Mouse (Mus musculus) cerebellum, adult 11 months (tissue): ENCODE data around the gene Erp27.

Source experiments
- DNase-seq: peaks from one replicate; pipeline ENCODE4 v3.0.0; 2022

Erp27 gene

DNA sequence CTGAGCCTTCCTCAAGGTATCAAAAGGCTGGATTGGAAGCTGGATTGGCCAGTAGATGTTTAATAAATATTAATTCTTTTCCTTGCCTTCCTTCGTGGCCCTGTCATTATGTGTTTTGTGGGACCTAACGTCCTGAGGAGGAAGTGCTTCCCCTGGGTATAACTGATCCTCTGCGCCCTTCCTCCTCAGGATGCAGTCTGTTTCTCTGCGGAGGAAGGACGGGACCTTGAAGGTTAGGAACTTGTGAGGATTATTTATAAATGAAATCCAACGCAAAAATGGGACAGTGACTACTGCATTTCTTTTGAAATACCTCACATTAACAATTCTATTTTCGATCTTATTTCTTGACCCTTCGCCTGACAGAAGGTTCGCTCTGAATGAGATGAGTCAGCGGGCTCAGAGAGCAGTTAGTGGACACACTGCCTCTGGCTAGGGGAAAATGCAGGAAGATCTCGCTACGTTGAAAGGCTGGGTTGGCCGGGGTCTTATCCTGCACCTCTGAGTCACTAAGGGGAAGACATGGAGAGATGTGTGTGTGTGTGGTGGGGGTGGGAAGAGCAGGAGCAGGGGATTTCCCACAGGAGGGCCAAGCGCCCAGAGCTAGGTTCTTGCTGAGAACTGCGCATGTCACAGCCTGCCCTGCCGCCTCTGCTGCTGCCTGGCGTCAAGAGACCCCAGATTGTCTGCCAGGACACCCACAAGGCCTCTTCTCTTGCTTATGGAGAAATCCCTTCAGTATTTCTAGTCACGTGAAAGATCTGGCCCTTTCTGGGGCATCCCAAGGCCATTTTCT is 16.5 kb upstream of the Erp27 start:
- no peak for DNase-seq

DNA sequence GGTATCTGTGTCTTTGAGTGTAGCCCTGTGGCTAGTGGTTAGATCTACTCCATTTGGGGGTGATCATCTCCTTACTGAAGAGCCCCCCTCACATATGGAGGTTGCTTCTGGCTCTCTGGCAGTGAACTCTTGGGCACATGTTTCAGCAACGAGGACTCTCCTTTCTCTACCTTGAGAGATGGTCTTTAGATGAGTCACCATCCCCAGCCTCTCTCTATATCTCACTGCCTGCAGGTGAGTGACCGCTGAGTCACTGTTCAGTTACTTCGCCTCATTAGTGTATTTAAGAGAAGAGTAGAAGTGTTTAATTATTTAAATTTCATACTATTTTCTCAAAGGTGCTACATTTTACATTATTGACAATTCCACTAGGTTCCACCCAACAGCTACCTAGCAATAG is 15.1 kb upstream of the Erp27 start:
- DNase-seq: no peak

DNA sequence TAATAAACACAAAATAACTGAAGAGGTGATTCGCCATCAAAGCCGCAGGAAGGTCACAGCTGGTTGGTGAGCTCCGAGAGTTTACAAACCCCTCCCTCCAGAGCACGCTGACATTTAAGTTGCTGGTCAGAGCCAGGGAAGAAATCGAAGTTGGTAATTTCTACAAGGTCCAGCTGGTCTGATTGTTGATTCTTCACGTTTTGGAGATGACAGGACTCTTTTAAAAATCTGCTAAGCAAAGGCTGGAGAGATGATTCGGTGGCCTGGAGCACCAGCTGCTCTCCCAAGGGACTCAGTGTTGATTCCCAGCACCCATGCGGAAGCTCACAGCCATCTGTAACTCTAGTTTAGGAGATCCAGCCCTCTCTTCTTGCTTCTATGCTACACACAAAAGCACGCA is 14.4 kb upstream of the Erp27 start:
- no peak for DNase-seq

DNA sequence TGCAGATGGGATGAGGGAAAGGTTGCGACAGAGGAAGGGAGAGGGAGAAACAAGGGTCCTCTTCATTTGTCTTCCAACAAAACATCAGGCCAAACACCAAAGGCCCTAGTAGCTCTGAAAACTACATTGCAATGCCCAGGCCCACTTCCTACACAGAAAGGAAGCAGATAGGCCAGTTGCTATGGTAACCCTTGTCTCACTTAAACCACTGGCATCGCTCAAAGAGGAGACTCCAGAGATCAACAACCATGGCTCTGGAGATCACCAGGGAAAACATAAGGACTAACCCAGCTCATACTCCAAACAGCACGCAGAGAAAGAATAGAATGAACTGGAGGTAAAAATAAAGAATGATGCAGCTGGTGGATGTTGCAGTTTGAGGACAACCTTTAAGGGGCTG is 13.3 kb upstream of the Erp27 start:
- no peak for DNase-seq

GRCm38 (mm10) chr6:136934068-136934467 is 12.1 kb upstream of the Erp27 start:
- no peak for DNase-seq

DNA sequence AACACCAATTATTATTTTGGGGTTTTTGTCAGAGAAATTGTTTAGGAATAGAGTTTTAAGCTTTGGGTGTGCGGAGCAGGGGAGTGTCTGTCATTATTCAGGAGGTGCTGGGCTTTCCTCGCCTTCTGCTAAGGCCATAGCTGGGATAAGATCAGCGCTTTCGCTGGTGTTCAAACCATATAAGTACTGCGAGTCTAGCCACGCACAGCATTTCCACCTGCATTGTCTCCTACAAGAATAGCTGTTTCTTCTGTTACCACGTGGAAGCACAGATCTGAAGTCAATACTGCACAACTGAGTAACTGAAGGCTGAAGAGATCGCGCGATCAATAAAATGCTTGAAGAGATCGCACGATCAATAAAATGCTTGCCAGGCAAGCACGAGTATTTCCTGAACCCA is 9.3 kb upstream of the Erp27 start:
- DNase-seq: no peak

- no peak for DNase-seq
These were observed 8.7 kb upstream of the Erp27 start for GRCm38 (mm10) chr6:136930677-136931076.

GRCm38 (mm10) chr6:136927626-136928025 is 5.6 kb upstream of the Erp27 start:
- DNase-seq: no peak

- DNase-seq: no peak
These were observed 3.1 kb upstream of the Erp27 start for GRCm38 (mm10) chr6:136925049-136925448.

DNA sequence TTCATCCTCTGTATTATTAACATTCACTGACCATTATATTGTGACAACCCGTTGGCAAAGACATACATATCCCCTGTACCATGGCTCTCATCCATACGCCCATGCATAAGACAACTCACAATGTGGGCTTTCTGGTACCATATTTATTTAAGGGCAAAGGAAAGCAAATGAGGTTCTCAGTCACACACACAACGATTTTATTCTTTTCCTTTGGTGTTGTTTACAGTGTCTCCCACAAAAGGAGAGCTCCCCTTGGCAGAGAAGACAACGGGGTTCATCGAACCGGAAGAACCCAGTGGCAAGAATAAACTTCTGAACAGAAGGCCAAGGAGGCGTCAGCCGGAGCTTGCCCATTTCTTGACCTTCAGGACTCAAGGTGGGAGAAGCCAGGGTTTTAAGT is 1.6 kb upstream of the Erp27 start, which contains the start of gene Pde6h:
Gene Pde6h (plus strand): TSS at position 301 of the 400 bp plus-strand sequence.
- DNase-seq: no peak

DNA sequence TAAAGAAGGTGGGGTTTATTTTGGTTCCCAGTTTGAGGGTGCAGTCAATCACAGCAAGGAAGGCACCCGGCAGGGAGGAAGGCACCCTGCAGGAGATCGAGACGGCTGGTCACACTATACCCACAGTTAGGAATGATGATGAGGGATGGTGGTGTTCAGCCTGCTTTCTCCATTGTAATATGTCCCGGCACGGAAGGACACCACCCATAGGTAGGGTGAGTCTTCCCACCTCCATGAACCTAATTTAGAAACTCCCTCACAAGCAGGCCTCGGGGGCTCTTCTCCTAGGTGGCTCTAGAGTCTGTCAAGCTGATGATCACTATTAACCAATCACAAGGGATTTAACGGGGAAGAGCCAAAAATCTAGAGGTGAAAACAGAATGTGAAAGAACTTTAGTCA is 891 bp upstream of the Erp27 start:
- no peak for DNase-seq

DNA sequence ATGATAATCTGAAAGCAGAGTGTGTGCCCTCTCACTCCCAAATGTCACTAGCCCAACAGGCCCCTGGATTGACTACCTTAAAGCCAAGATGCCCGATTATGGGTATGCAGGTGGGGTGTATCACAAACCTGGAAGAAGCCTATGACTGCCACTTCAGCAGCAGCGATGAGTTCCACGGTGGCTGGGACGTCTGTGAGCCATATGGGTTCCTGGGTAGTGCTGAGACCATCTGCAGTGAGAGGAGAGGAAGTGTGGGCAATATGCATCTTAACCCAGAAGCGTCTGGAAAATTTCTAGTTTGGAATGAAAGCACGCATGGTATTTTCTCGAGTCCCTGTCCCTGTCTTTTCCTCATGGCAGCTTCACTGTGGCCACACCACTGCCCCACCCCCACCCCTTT is 379 bp downstream of the Erp27 start:
- no peak for DNase-seq

DNA sequence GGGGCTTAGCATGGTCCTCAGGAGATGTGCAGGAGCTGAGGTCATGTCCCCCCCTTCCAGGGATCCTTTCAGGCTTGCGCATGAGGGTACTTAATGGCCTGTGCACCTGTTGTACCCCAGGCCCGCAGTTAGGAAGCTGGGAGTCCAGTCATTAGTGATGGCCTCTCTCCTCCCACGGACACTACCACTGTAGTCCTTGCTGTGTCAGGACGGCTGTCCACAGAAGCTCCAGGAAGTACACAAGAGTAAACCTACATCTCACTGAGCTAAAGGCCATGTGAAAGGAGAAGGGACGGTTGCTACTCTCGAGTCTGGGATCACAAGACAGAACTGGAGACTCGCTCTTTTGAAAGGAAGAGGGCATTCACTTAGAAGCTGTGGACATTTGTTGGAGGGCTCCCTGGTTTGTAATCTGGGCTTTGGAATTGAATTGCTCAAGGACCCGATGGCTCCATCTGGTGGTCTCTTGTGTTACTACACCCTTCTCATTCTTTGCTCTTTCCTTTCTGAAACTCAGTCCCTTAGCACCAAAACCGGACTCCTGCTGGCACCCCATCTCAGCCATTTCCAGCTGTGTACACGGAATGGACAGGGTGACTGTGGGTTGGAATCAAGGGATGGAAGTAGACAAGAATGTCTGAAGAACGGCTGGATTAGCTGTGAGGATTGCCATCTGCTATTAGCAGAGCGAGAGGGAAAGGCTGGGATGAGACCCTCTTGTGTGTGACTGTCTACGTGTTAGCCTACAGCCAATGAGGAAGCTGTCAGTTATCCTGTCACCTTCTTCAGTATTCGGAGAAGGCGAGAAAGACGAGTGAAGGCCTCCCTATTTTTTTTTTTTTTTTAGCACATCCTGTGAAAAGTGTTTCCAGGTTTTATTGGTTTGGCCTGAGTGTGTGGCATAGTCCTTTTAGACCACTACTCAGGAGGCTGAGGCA is 1.4 kb downstream of the Erp27 start:
- DNase-seq: peak; percentile 35

DNA sequence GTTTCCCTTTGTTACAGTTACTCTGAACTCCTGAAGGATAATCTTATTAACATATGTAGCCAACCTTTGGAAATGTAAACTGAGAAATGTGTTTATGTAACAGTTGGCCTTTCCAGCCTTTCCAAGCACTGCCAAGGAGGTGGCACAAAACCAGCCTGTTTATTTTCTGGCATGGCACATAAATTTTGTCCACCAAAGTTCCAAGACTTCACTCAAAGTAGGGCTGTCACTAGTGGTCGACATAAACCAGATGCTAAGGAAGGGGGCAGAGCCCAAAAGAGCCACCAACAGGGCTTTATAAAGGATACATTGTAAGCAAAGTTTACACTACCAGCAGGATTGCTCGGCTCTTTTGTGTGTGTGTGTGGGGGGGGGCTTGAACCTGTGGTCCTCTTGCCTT is 4.1 kb downstream of the Erp27 start:
- no peak for DNase-seq

GRCm38 (mm10) chr6:136915721-136916395 is 6.1 kb downstream of the Erp27 start:
- DNase-seq: no peak

DNA sequence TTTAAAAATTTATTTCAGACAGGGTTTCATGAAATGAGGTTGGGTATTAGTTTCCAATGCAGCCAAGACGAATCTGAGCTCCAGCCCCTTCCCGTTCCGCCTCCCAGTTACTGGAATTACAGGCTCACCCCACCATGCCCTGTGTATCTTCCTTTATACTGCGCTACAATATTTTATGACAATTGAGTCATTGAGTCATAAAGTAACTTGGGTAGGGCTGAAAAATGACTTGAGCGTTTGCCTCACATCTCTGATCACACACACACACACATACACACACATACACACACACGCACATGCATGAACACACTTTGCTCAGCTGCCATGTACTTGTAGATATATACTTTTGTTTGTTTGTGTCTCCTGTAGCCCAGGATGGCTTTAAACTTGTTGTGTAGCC is 7.7 kb downstream of the Erp27 start:
- DNase-seq: no peak

DNA sequence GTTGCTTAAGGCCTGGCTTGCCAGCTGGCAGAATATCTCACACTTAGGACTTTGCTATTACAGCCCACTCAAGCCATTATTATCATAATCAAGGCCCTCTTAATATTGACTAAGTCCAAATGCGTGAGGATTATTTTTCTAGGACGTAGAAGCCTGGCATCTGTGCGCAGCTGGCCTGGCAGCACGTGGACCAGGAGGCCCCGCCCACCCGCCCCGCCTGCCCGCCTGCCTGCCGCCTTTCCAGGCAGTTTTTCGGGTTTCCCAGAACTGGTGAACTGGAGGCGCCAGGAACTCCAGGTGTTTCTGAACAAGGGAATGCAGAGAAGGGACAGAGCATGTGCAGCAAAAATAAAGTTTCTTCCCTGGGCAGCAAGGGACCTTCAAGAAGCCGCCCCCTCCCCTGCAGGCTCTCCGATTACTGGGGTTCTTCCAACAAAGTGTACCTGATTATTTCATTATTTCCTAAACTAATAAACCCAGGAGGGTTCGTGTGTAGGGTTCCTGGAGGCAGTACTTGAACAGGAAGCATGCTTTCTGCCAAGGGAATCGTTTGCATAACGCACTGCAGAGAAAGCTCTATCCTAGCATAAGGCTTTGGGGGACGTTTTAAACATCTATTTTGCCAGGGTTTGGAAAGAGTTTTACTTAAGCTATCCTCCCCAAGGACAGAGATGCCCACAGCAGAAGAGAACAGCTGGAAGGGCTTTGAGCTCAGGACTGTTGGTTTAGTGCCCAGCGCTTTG is 8.4 kb downstream of the Erp27 start:
- DNase-seq: no peak

DNA sequence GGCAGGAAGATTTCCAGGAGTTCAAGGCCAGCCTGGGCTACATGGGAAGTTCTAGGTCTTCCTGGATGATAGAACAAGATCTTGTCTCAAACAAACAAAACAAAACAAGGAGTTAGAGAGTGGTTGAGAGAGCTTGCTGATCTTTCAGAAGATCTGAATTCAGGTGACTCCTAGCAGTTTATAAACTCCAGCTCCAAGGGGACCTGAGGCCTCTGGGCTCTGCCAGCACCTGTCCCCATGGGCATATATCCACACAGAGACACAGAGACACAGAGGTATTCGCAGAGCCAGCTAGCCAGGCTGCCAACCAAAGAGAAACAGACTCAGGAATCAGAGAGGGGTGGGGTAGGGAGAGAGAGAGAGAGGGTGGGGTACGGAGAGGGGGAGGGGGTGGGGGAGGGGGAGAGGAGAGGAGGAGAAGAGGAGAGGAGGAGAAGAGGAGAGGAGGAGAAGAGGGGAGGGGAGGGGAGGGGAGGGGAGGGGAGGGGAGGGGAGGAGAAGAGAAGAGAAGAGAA is 9.2 kb downstream of the Erp27 start:
- DNase-seq: no peak

DNA sequence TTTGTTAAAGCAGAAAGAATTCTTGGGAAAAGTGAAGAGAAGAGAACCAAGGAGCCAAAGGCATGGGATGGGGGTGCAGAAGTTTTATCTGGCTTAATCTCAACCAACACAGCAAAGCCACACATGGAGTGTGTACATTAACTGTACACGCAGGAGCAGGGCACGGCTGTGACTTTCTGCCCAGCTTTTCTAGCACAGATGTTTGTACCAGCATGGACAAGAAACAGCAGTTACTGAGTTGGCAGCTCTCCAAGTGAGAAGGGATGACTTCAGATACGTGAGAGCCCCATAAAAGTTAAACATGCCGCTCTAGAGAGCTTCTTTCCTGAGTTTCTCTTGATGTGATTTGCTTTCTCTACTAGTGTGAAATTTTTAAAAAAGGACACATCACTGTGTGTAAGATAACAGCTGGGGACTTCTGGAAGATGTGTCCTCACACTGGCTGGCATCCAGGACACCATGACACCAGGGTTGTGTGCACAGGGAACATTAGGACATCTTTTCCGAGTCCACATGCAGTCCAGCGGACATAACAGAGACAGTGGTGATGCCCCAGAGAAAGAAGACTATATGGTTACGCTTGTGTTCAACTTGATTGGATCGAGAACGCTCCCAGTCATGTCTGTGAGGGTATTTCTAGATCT is 11.6 kb downstream of the Erp27 start:
- no peak for DNase-seq

DNA sequence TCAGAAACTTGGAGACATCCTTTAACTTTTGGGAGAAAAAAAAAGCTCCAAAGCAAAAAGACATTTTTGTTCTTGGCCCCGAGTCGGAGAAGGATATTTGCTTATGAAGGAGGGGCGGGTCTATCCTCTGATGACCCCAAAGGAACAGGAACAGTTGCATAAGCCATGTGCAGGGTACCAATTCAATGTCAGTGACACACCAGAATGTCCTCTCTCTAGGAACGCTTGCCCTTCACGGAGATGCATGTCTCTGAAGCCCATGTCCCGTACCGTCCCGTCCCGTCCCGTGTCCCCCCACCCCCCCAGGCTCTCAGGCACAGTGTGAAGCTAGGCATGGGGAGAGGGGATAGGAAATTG is 15.1 kb downstream of the Erp27 start:
- DNase-seq: no peak

DNA sequence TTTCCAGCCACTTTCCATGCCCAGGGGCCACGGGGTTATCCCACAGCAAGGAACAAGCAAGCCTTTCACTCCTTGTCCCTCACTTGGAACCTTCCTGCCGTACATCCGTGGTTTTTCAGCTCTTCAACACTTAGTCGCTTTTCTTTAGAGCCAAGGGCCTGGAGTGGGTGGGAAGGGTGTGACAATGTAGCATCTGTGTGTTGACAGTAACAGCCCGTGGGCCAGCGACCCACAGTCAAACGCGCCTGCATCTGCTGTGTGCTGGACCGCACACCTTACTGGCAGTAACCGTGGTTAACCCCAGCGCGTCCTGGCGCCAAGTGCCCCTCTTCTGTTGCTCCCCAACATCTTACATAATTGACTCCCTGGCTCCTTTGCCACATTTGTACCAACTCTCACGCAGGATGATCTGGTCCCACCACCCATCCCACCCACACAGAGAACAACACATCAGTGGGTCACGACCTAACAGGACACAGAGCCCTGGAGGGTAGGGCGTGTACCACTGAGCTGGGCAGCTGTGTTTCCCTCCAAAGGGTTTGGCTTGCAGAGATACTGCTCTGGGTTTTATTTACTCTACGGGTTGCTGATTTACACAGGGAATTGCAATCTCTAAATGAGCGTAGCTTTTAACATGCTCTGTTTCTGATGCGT is 15.6 kb downstream of the Erp27 start:
- no peak for DNase-seq
